Comparison of ENCODE assay signal across 7 mouse cellular contexts in genomic region chr3:116747648-116748047, GRCm38 (mm10). TPM values are rescaled to one million over a fixed set of nuclear protein-coding genes. Genes with fewer than 3 reads are reported as not detected.
DNase-seq lines count a peak whose midpoint lies in the region; ATAC-seq and TF ChIP-seq lines count a peak whose summit lies in the region.
"Not testable (repeated sequence)": the region's sequence is repeated elsewhere in the genome, so short reads cannot be mapped to it uniquely, and the experiment has no call there.

No protein-coding gene starts in this region.

- not testable (repeated sequence) for ATAC-seq in intestine, postnatal 0 days; liver, postnatal 0 days; midbrain, postnatal 0 days (ENCODE audit: low FRiP score)

- H3K9ac ChIP-seq in MEL (ENCODE audit: control insufficient read depth, low read depth, low read length, poor library complexity, severe bottlenecking); heart, adult 2 months (ENCODE audit: low read depth, low read length); intestine, postnatal 0 days (ENCODE audit: low read depth, low read length); liver, postnatal 0 days (replicated peaks); midbrain, postnatal 0 days (replicated peaks; ENCODE audit: low read length, poor library complexity, severe bottlenecking): not testable (repeated sequence)

- DNase-seq in MEL (ENCODE audit: low read depth, low spot score); gastrocnemius, adult 2 months; heart, adult 2 months; layer of hippocampus, adult 2 months (ENCODE audit: low spot score in 2 of 2); liver, postnatal 0 days; midbrain, postnatal 0 days (ENCODE audit: low spot score): not testable (repeated sequence)

- TF ChIP-seq CTCF in MEL (IDR thresholded peaks at IDR 0.05 in 2 of 3, conservative IDR thresholded peaks at IDR 0.05 in 1 of 3; ENCODE audit: control insufficient read depth in 1 of 3, insufficient read depth in 1 of 3, low read depth in 2 of 3, low read length in 3 of 3, poor library complexity in 1 of 3, severe bottlenecking in 1 of 3), result peak in 1 of 3 experiments; percentile 15; a peak in 1 of 6 replicates
- peak; percentile 33; the same call in 1 of the 2 replicates for TF ChIP-seq CTCF in gastrocnemius, adult 2 months (IDR thresholded peaks at IDR 0.05)
- TF ChIP-seq CTCF in heart, adult 2 months (IDR thresholded peaks at IDR 0.05), result peak; percentile 40
- TF ChIP-seq CTCF in intestine, postnatal 0 days (IDR thresholded peaks at IDR 0.05; ENCODE audit: low read depth), result 0 out of 2 replicates have a peak, but pooled peaks have one; percentile 28
- TF ChIP-seq CTCF in layer of hippocampus, adult 2 months (conservative IDR thresholded peaks at IDR 0.05), result peak; percentile 52
- TF ChIP-seq CTCF in liver, postnatal 0 days (IDR thresholded peaks at IDR 0.05; ENCODE audit: low read depth), result peak; percentile 37; the same call in 1 of the 2 replicates
- peak; percentile 20; the same call in 1 of the 2 replicates for TF ChIP-seq CTCF in midbrain, postnatal 0 days (IDR thresholded peaks at IDR 0.05)

- H3K27me3 ChIP-seq in MEL (ENCODE audit: control insufficient read depth in 1 of 2, insufficient read depth in 2 of 2, low read length in 2 of 2); heart, adult 2 months (ENCODE audit: control insufficient read depth, insufficient read depth, low read length); intestine, postnatal 0 days (replicated peaks; ENCODE audit: control insufficient read depth, insufficient read depth, low read length); liver, postnatal 0 days (ENCODE audit: insufficient read depth, low read length); midbrain, postnatal 0 days (ENCODE audit: insufficient read depth, low read length): not testable (repeated sequence)

- TF ChIP-seq POLR2A in MEL (IDR thresholded peaks at IDR 0.05; ENCODE audit: control insufficient read depth in 1 of 2, insufficient read depth in 1 of 2, low read depth in 1 of 2, low read length in 2 of 2, poor library complexity in 1 of 2); heart, adult 2 months (IDR thresholded peaks at IDR 0.05; ENCODE audit: insufficient read depth, low read depth, low read length): not testable (repeated sequence)

- H3K79me2 ChIP-seq in MEL (ENCODE audit: control insufficient read depth, insufficient read depth, low read length, poor library complexity); heart, adult 2 months (replicated peaks; ENCODE audit: control insufficient read depth, insufficient read depth, low read length): not testable (repeated sequence)

- H3K27ac ChIP-seq in MEL (ENCODE audit: control insufficient read depth, low read depth, low read length); gastrocnemius, adult 2 months; heart, adult 2 months; intestine, postnatal 0 days (ENCODE audit: low read depth, low read length); layer of hippocampus, adult 2 months; liver, postnatal 0 days (ENCODE audit: low read depth); midbrain, postnatal 0 days (ENCODE audit: low read depth, low read length): not testable (repeated sequence)

- not testable (repeated sequence) for TF ChIP-seq RAD21 in MEL (IDR thresholded peaks at IDR 0.05; ENCODE audit: low read depth, low read length)

- not testable (repeated sequence) for TF ChIP-seq EP300 in MEL (IDR thresholded peaks at IDR 0.05; ENCODE audit: low read depth in 1 of 2, low read length in 2 of 2); heart, adult 2 months (IDR thresholded peaks at IDR 0.05; ENCODE audit: insufficient read depth, low read depth, low read length); liver, postnatal 0 days (IDR thresholded peaks at IDR 0.05; ENCODE audit: low read depth)

- not testable (repeated sequence) for H3K36me3 ChIP-seq in MEL (ENCODE audit: control insufficient read depth in 1 of 2, insufficient read depth in 2 of 2, low read length in 2 of 2); heart, adult 2 months (ENCODE audit: control insufficient read depth, insufficient read depth, low read length)
- H3K36me3 ChIP-seq in intestine, postnatal 0 days (ENCODE audit: control insufficient read depth, insufficient read depth), result peaks cover 21% of the 10 kb centered on the region
- H3K36me3 ChIP-seq in liver, postnatal 0 days (replicated peaks; ENCODE audit: insufficient read depth, low read length), result peaks cover 27% of the 10 kb centered on the region
- peaks cover 19% of the 10 kb centered on the region for H3K36me3 ChIP-seq in midbrain, postnatal 0 days (ENCODE audit: insufficient read depth, low read length)

- H3K4me3 ChIP-seq in MEL (ENCODE audit: control insufficient read depth in 1 of 2, insufficient read depth in 1 of 2, low read depth in 2 of 2, low read length in 2 of 2); gastrocnemius, adult 2 months; heart, adult 2 months; intestine, postnatal 0 days (ENCODE audit: low read depth, low read length); layer of hippocampus, adult 2 months; liver, postnatal 0 days (ENCODE audit: low read depth, low read length); midbrain, postnatal 0 days (ENCODE audit: low read depth, low read length): not testable (repeated sequence)

- H3K9me3 ChIP-seq in MEL (replicated peaks; ENCODE audit: insufficient read depth, low read length); intestine, postnatal 0 days (ENCODE audit: control insufficient read depth); liver, postnatal 0 days (ENCODE audit: low read length); midbrain, postnatal 0 days (ENCODE audit: low read length): not testable (repeated sequence)

- 92% methylated on average over 7 of the region's 7 CpGs for whole genome bisulfite sequencing in heart, adult 2 months
- WGBS in intestine, postnatal 0 days, result 89% methylated on average over 7 of the region's 7 CpGs
- WGBS in liver, postnatal 0 days (ENCODE audit: insufficient replicate concordance), result 89% methylated on average over 7 of the region's 7 CpGs
- WGBS in midbrain, postnatal 0 days, result 89% methylated on average over 7 of the region's 7 CpGs

- H3K4me1 ChIP-seq in MEL (ENCODE audit: control insufficient read depth in 1 of 2, insufficient read depth in 2 of 2, low read length in 2 of 2); heart, adult 2 months (ENCODE audit: control insufficient read depth, insufficient read depth, low read length); intestine, postnatal 0 days (replicated peaks; ENCODE audit: control insufficient read depth, insufficient read depth, low read length); liver, postnatal 0 days (ENCODE audit: insufficient read depth); midbrain, postnatal 0 days (ENCODE audit: insufficient read depth, low read length): not testable (repeated sequence)

- intact Hi-C loops in gastrocnemius, adult 2 months (cut with DNase I), result loop anchor here (10.0 kb wide), 1 partner anchor 233 kb away; the partner anchor contains the start of gene Dbt
- intact Hi-C loops in heart, adult 2 months (cut with DNase I), result loop anchor here (5.0 kb wide), 1 partner anchor 415 kb away; no protein-coding TSS in a partner anchor

- not testable (repeated sequence) for H3K4me2 ChIP-seq in intestine, postnatal 0 days (replicated peaks; ENCODE audit: low read depth); liver, postnatal 0 days (ENCODE audit: low read depth, low read length); midbrain, postnatal 0 days (ENCODE audit: low read depth, low read length, poor library complexity, severe bottlenecking)

TF ChIP-seq in MEL, 35 proteins besides CTCF, POLR2A, EP300 and RAD21:
- TF ChIP-seq SMC3 (IDR thresholded peaks at IDR 0.05; ENCODE audit: low read depth, low read length), result peak; percentile 23; the same call in 1 of the 2 replicates
TF ChIP-seq in MEL: peak in this region for 1; not testable (repeated sequence) for 34.

RNA-seq across cellular contexts. Expression of gene Slc35a3, which starts 35.0 kb away (rescaled TPM):
- total RNA-seq in MEL (2012; rRNA removed), result 16.7 and 20.3 TPM in 2 replicates
- 10 to 100 TPM in 1 of 2 experiments, not detected in 1; 19.2 TPM for polyA plus RNA-seq in MEL (2012; ENCODE audit: insufficient read depth in 1 of 2, insufficient read length in 2 of 2, low read depth in 1 of 2, low replicate concordance in 2 of 2, missing spikeins in 1 of 2)
- 1 to 10 TPM; 5.1 to 8.0 TPM for total RNA-seq in gastrocnemius, adult 2 months (2021)
- total RNA-seq in heart, adult 2 months (2021), result 10 to 100 TPM; 10.7 to 11.2 TPM
- polyA plus RNA-seq in heart, adult 2 months (2012; rRNA removed), result 5.7 and 10.2 TPM in 2 replicates
- 19.1 and 20.0 TPM in 2 replicates for polyA plus RNA-seq in intestine, postnatal 0 days (2015; fragmentation: Nextera tagmentation; extraction: Ambion mirVana)
- 10 to 100 TPM; 15.8 to 18.3 TPM for total RNA-seq in layer of hippocampus, adult 2 months (2021)
- 6.0 and 7.5 TPM in 2 replicates for polyA plus RNA-seq in liver, postnatal 0 days (2015; fragmentation: Nextera tagmentation; extraction: Ambion mirVana)
- total RNA-seq in midbrain, postnatal 0 days (2014; rRNA removed), result 18.9 and 23.9 TPM in 2 replicates
- 5.4 and 6.2 TPM in 2 replicates for polyA plus RNA-seq in midbrain, postnatal 0 days (2015; fragmentation: Nextera tagmentation; extraction: Ambion mirVana)
